Mouse (Mus musculus) heart, postnatal 0 days (tissue): ENCODE data around the gene St6galnac3.

Experiments
- CTCF ChIP-seq: IDR thresholded peaks from 2 replicates; pipeline ENCODE4 v1.5.1; 2016; ENCODE audit warnings: antibody characterized with exemption, control low read depth, low read depth
- EP300 ChIP-seq: IDR thresholded peaks from 2 replicates; pipeline ENCODE4 v1.6.1; 2016; ENCODE audit warnings: antibody characterized with exemption, low read depth

GRCm38 (mm10) chr3:153673451-153673850, 51.5 kb downstream of the St6galnac3 start:
- no peak for TF ChIP-seq CTCF
- no peak for TF ChIP-seq EP300
